Mouse (Mus musculus): ENCODE measurements at regions not wholly inside any gene's neighbourhood (a gene's known extent, or its start where the extent isn't known, plus 50 kb on each side); places are given as distances from the start of the nearest gene placed in this dataset.

DNA sequence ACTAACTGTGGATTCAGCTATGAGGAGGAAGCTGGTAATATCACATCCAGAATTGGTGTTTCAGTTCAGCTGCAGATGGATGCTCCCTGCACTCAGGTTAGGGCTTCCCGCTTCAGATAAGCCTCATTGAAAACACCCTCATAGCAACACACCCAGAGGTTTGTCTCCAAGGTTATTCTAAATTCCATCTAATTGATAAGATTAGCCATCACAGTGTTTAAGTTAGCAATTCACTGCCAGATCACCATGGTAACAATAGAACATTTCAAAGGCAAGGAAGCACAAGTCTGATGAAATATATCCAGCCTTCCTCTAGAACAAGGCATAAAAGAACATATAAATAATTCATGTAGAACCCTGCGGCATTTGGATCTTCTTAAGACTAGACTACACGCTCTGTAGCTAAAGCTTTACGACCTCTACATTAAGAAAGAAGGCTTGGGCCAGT is 450.1 kb downstream of the Fam198b start:
- no peak for TF ChIP-seq POLR2A (IDR thresholded peaks at IDR 0.05; ENCODE audit: borderline replicate concordance, extremely low read depth, low read depth, low read length)
- no peak for TF ChIP-seq CTCF (IDR thresholded peaks at IDR 0.05; ENCODE audit: insufficient read depth, low read length)

All from lung, adult 2 months (tissue).